In genomic region chr5:43921877-43922276, GRCm38 (mm10) we compare ENCODE assay signal across 25 mouse cellular contexts. TPM values are rescaled to one million over a fixed set of nuclear protein-coding genes. Genes with fewer than 3 reads are reported as not detected.
"Had no signal": no experiment of that assay in that cellular context is flagged by ENCODE, and none has a peak within 500 bp of the region (broad histone marks: within the 10 kb centered on the region; RNA-seq: fewer than 3 reads in every experiment).

No protein-coding gene starts in this region.

- H3K9ac ChIP-seq: lung, embryonic 15.5 days; midbrain, embryonic 13.5 days; midbrain, embryonic 15.5 days; neural tube, embryonic 12.5 days; stomach, embryonic 15.5 days had no signal

- H3K36me3 ChIP-seq: lung, embryonic 15.5 days; midbrain, embryonic 13.5 days; midbrain, embryonic 15.5 days; neural tube, embryonic 12.5 days; stomach, embryonic 15.5 days had no signal

- H3K27me3 ChIP-seq: lung, embryonic 15.5 days; midbrain, embryonic 13.5 days; midbrain, embryonic 15.5 days; neural tube, embryonic 12.5 days; stomach, embryonic 15.5 days had no signal

- H3K27ac ChIP-seq: lung, embryonic 15.5 days; macrophage; midbrain, embryonic 13.5 days; midbrain, embryonic 15.5 days; neural tube, embryonic 12.5 days; stomach, embryonic 15.5 days; stomach, postnatal 0 days had no signal

- H3K4me3 ChIP-seq: lung, embryonic 15.5 days; megakaryocyte, embryonic 14.5 days; midbrain, embryonic 13.5 days; midbrain, embryonic 15.5 days; neural tube, embryonic 12.5 days; stomach, embryonic 15.5 days had no signal

- H3K9me3 ChIP-seq: lung, embryonic 15.5 days; megakaryocyte, embryonic 14.5 days; midbrain, embryonic 13.5 days; midbrain, embryonic 15.5 days; neural tube, embryonic 12.5 days; stomach, embryonic 15.5 days had no signal

- DNase-seq: lung, adult 2 months; lung, postnatal 14 days; lung, postnatal 36 days; right cerebral cortex, postnatal 14 days; thymus, adult 2 months; thymus, postnatal 25 days; thymus, postnatal 4 days had no signal

- ATAC-seq: lung, postnatal 0 days; midbrain, embryonic 13.5 days; midbrain, embryonic 15.5 days had no signal

- H3K4me2 ChIP-seq: lung, embryonic 15.5 days; midbrain, embryonic 11.5 days; midbrain, embryonic 13.5 days; midbrain, embryonic 15.5 days; neural tube, embryonic 12.5 days; stomach, embryonic 15.5 days had no signal

- H3K4me1 ChIP-seq: lung, embryonic 15.5 days; megakaryocyte, embryonic 14.5 days; midbrain, embryonic 13.5 days; midbrain, embryonic 15.5 days; neural tube, embryonic 12.5 days; stomach, embryonic 15.5 days had no signal

RNA-seq across cellular contexts. Expression of gene Gm7879, which starts 8.9 kb away (rescaled TPM):
- total RNA-seq: midbrain, postnatal 0 days had no signal
- polyA plus RNA-seq: lung, embryonic 15.5 days; lung, postnatal 0 days; macrophage; midbrain, embryonic 11.5 days; neural tube, embryonic 12.5 days; neural tube, embryonic 14.5 days; spleen, adult 2 months had no signal

RNA-seq across cellular contexts. Expression of gene Fgfbp1, which starts 59.7 kb away (rescaled TPM):
- total RNA-seq: megakaryocyte progenitor cell, adult 5-6 weeks; monocyte, adult 5-6 weeks; neutrophil, adult 5-6 weeks had no signal
- polyA plus RNA-seq: macrophage; spleen, adult 2 months; testis, adult 2 months; urinary bladder, adult 2 months had no signal
